Mouse (Mus musculus) brain, embryonic 14.5 days (tissue): ENCODE data around the gene Nat8l. TPM values are rescaled to one million over a fixed set of nuclear protein-coding genes. Genes with fewer than 3 reads are reported as not detected.

Experiments used
- DNase-seq: peaks from one replicate; pipeline ENCODE4 v3.0.0-alpha.2; 2011; ENCODE audit warnings: low read depth
- CTCF ChIP-seq: fragments of 200-500 bp; IDR thresholded peaks from 2 replicates; pipeline ENCODE4 v1.5.1; 2012; ENCODE audit warnings: inconsistent platforms, mild to moderate bottlenecking, moderate library complexity, borderline replicate concordance; ENCODE audit not compliant: insufficient read depth, insufficient read length; ENCODE audit errors: extremely low read depth
- POLR2A ChIP-seq: fragments of 200-500 bp; IDR thresholded peaks from 2 replicates; pipeline ENCODE4 v1.6.1; 2012; ENCODE audit warnings: mild to moderate bottlenecking, inconsistent platforms, borderline replicate concordance; ENCODE audit not compliant: poor library complexity, insufficient read depth, insufficient read length, severe bottlenecking; ENCODE audit errors: extremely low read depth
- polyA plus RNA-seq: library from polyadenylated mRNA; depleted of rRNA; stranded (reverse); fragments of >200 nt; gene quantifications from 2 replicates; pipeline ENCODE4 v1.2.3, GENCODE M21; 2012

The Nat8l gene
- polyA plus RNA-seq, 1 experiment, result 24.2 TPM

DNA sequence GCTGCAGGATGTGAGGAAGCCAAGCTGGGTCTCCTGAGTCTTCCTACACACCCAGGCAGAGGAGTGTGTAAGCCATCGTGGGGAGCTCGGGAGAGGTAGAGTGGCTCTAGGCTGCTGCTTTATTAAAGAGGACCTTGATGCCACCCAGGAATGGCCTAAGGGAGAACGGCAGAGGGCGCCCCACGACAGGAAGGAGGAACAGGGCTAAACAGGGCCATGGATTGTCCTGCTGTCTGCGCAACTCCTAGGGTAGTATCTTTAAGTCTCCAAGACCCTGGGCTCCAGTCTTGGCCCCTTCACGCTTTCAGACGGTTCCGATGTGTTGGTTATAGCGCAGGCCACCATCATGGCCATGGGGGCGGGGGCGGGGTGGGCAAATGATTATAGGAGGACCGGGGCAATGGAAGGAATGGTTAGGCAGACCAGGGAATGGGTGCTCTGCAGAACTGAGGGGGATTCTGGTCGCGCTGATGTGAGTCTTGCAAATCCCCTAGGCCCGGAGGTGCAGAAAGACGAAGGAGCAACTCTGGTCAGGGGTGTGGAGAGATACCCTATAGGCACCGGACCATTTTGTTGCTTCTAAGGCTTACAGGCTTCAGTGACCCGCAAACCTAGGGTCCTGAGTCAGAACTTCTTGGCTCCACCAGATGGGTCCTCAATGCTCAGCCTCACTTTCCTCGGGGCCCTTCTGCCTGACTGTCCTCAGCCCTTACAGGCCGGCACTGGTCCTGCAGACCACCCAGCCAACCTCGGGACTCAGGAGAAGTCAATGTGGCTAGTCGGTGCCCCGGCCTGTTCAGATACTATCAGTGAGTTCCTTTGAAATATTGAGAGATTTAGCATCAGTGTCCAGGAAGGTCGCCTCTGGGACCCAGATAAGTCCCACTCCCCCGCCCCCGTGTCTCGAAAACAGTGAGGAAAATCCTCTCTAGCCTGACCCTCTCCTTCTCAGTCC is 836 bp upstream of the Nat8l start:
- TF ChIP-seq CTCF (peak; percentile 71), POLR2A (no peak)
- DNase-seq, result peak; percentile 75

DNA sequence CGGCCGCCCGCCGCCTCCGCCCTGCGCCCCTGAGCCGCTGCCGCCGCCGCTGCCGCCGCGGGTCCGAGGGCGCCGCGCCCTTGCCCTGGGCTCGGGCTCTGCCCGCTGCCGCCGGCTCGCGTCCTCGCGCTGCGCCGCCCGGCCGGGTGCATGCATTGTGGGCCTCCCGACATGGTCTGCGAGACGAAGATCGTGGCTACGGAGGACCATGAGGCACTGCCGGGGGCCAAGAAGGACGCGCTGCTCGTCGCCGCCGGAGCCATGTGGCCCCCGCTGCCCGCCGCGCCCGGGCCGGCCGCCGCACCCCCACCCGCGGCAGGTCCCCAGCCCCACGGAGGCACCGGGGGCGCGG is 886 bp downstream of the Nat8l start:
- TF ChIP-seq CTCF, result no peak
- no peak for TF ChIP-seq POLR2A
- DNase-seq, result no peak

DNA sequence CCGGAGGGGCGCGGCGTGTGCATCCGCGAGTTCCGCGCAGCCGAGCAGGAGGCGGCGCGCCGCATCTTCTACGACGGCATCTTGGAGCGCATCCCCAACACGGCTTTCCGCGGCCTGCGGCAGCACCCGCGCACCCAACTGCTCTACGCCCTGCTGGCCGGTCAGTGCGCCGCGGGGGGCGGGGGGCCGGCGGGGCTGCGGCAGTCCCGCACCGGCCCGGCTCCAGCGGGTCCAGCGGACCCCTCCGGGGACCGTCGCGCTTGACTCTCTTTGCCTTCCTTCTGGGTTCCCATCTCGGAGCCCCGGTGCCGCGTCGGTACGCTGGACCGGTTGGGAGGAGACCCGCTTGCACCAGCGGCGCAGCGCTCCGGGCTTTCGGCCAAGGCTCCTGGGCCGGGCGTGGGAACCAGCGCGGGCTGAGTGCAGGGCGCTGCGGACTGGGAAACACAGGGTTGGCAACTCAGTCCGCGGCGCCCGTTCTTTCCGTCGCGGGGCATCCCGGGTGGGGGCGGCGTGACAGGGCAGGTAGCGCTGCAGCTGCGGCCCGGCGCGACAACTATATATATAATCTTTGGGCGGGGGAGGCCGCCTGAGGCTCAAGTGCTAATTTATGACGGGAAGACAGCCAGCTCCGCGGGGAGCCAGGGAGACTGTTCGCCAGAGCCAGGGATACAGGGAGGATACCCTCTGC is 1.4 kb downstream of the Nat8l start:
- peak; percentile 75 for DNase-seq
- TF ChIP-seq CTCF (no peak), POLR2A (no peak)

DNA sequence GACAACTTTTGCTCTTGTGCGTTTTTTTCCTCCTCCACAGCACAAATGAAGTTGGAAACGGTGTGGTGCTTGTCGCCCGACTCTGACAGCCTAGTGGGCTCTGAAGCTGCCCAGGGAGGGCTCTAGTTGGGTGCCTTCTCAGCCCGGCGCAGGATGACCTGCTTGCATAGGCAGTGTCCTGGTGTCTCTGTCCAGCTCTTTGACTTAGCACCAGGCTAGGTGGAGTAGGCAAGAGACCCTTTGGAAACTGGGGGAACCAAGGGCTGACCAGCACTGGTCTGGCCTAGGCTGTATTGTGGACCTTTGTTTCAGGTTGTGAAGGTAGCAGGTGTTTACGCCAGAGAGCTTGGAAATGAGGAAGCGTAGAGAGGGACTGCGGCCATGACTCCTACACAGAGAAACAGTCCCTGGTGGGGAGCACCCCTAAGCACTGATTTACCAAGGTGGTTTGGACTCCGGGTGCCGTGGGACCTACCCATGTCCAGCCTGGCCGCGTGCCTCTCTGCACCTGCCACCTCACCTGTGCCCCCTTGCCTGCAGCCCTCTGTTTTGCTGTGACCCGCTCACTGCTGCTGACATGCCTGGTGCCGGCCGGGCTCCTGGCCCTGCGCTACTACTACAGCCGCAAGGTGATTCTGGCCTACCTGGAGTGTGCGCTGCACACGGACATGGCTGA is 2.2 kb downstream of the Nat8l start:
- DNase-seq, result no peak
- no peak for TF ChIP-seq CTCF
- TF ChIP-seq POLR2A, result no peak

DNA sequence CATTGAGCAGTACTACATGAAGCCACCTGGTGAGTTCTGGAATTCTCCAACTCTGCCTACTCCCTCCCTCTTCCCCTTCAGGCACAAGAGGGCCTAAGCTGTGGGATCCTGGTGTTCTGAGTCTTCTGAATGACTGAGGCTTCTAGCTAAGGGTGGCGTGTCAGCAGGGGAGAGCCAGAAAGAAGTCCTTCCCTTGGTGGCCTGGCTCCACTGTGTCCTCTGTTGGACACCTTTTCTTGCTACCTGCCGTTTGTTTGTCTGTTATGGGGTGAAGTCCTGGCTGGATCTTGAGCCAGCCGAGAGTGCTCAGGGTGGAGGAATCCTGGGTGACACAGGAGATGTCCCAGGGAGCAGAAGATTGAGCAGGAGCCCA is 2.7 kb downstream of the Nat8l start:
- TF ChIP-seq CTCF, result no peak
- no peak for TF ChIP-seq POLR2A
- DNase-seq, result no peak

DNA sequence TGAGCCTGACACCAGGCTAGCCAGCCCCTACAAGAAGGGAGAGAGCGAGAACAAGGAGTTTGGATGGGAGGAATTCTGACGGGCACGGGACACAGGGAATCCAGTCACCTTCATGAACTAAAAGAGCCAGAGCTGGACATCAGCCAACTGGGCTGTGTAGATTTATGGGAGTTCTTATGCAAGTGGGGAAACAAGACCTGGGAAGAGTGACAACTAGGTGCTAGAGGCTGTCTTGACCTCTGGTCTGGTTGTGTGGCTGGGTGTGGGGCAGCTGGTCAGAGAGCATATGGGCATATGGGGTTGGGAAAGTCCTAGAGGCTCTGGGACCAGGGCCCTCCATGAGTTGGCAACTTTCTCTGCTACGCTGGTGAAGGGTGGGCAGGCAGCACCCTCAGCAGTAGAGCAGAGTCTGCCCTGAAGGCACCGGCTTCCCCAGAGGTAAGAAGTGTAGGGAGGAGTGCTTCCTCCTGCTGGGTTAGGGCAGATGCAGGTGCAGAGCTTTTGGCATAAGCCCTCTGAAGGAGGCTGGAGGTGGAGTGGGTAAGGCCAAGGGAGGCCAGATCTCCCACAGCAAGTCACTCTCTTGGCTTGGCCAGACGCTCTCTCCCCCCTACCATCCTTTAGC is 3.8 kb downstream of the Nat8l start:
- TF ChIP-seq POLR2A (no peak), CTCF (no peak)
- DNase-seq, result no peak

DNA sequence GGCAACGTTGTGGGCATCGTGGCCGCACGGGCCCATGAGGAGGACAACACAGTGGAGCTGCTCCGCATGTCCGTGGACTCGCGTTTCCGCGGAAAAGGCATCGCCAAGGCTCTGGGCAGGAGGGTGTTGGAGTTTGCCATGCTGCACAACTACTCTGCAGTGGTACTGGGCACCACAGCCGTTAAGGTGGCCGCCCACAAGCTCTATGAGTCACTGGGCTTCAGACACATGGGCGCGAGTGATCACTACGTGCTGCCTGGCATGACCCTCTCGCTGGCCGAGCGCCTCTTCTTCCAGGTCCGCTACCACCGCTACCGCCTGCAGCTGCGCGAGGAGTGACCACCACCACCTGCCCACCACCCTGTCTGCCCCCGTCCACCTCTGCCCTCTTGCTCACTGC is 5.0 kb downstream of the Nat8l start:
- no peak for TF ChIP-seq CTCF
- TF ChIP-seq POLR2A, result no peak
- DNase-seq, result no peak

DNA sequence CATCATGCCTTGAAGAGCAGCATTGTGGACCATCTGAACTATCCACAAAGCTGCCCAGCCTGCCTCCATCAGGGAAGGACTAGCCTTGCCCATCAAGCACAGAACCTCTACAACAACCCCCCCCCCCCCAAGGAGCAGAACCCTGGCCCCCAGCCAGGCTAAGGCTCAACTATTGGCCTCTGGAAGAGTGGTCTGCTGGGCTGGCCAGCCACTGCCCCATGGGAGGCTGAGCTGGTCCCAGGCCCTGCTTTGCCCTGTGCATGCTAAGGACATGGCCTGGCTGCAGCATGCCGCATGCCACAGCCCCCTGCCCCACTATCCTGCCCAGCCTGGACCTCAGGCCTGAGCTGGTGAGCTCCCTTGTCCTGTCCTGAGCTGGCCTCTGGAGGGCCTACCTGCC is 5.6 kb downstream of the Nat8l start:
- no peak for TF ChIP-seq CTCF
- TF ChIP-seq POLR2A, result no peak
- DNase-seq, result no peak

DNA sequence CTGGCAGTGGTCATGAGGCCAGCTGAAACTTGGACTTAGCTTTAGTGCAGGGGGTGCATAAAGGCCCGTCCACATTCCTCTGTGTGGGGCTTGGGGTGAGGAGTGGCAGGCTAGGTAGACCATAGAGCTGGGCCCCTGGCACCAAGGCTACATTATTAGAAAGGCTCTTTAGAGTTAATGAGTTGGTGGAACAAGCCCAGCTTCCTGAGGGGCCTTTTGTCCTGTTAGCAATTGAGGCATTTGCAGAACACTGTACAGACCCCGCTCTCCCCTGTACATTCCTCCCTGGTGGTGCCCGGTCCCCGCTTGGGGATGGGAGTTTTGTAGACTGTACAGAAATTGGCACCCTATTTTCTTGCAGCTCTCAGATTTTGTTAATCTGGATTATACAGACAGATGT is 6.9 kb downstream of the Nat8l start:
- TF ChIP-seq CTCF (no peak), POLR2A (no peak)
- DNase-seq, result peak; percentile 68

DNA sequence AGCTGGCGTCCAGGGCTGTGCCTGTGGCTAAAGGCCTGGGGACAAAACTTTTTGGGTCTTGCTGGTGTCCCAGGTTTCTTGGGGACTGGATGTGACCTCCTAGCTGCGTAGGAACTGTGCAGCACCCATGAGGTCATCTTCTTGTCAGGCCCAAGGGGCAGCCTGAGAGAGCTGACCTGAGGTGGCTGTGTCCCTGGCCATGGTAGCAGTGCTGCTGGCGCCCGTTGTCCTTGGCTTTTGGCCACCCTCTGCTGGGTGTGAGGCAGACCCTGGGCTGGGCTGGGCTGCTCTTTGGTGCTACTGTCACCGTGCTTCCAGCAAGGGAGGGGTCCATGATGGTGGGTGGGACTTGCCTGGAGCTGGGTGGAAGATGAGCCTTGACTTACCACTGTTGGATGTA is 8.8 kb downstream of the Nat8l start:
- DNase-seq, result no peak
- no peak for TF ChIP-seq CTCF
- TF ChIP-seq POLR2A, result no peak

DNA sequence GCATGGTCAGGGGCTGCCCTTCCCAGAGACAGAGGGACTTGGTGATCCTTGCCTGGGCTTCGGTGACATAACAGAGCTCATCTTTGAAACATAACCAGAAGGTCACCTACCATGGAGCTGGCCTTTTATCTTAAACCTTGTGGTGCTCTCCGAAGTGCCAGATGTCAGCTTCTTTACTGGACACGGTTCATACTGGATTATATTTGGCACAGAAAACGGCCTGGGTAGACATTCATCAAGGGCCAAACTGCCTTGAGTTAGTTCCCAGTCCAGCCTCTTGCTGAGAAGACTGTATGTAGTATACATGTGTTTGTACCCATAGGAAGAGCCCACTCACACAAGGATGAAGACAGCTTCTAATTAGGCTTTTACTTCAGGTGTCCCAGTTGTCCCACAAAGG is 11.0 kb downstream of the Nat8l start:
- no peak for DNase-seq
- no peak for TF ChIP-seq CTCF
- TF ChIP-seq POLR2A, result no peak

DNA sequence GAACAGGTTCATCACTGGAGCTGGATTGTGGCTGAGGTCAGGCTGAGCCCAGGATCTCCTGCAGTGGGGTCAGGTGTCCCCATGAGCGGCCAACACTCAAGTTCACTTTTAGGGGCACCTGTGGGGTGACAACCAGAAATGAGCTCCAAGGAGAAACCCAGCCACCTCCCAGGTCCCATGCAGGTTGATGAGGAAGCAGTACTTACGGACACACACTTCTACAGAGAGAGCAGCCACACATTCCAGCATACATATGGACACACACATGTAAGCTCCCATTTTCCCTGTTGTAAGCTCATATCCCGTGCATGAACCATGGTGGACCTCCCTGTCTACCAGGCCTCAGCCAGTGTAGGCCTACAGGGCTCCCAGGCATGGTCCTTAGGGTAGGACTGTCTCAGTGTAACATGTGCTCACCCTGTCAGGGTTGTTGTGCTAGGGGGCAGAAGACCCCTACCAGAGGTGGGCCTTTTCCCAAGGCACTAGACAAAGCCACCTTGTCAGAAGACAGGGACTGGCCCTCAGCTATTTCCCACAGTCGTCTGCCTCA is 11.7 kb downstream of the Nat8l start:
- TF ChIP-seq POLR2A (no peak), CTCF (no peak)
- no peak for DNase-seq
